Mouse (Mus musculus) small intestine, adult 2 months (tissue): Measurements from ENCODE around the gene Tmbim7.

Source experiments
- CTCF ChIP-seq: fragments of 200-500 bp; IDR thresholded peaks from 2 replicates; pipeline ENCODE4 v1.5.1; 2012; ENCODE audit warnings: low read depth, mild to moderate bottlenecking, control low read depth, inconsistent platforms, low read length, moderate library complexity, mixed read lengths; ENCODE audit not compliant: insufficient replicate concordance, insufficient read length; ENCODE audit errors: extremely low read depth
- POLR2A ChIP-seq: fragments of 200-500 bp; IDR thresholded peaks from 2 replicates; pipeline ENCODE4 v1.6.1; 2012; ENCODE audit warnings: low read depth, mild to moderate bottlenecking, control low read depth, inconsistent platforms, low read length, moderate library complexity

- no peak for TF ChIP-seq CTCF
- TF ChIP-seq POLR2A: no peak
Observed at GRCm38 (mm10) chr5:3646539-3646938, 4.4 kb upstream of the Tmbim7 start.
